Mouse (Mus musculus) brain, embryonic 18.5 days (tissue): ENCODE results near the gene Mapkbp1.

Source experiments
- DNase-seq: peaks from one replicate; pipeline ENCODE4 v3.0.0-alpha.2; 2012; ENCODE audit warnings: low read depth, low spot score

The Mapkbp1 gene

DNA sequence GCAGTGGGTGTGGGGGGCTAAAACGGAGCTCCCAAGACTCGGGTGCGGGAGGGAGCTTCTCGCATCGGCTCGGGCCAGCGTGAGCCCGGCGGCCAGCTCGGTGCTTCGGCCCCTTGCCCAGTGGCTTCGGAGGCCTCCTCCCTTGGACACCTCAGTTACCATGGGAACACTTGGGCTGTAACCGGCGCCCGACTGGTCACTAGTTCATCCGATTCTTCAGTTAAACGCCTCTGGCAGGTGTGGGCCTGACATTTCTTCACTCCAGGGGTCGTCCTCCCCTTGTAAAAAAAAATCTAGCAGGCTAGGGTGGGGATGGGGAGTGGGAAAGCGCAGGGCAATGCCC lies at the start of gene Mapkbp1:
Gene Mapkbp1, plus strand, starts transcription at position 163 of the 343 bp plus-strand sequence.
- DNase-seq, result no peak

DNA sequence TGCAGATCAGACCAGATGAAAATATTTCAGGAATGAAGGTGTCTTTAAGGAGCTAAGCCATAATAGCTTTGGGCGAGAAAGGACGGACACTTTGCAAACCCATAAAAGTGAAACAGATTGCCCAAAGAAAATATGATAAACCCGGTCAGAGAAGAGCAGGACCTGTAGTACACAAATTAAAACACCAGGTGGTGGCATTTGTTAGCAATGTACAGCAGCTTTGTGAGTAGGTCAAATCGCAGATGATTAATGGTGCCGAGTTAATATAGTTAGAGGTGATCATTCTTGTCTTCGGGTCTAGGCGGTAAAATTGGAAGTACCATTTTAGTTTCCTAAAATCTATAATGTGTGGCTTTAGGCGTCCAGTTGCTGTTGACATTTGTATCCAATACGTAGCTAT lies 1.9 kb upstream of the Mapkbp1 start:
- no peak for DNase-seq

DNA sequence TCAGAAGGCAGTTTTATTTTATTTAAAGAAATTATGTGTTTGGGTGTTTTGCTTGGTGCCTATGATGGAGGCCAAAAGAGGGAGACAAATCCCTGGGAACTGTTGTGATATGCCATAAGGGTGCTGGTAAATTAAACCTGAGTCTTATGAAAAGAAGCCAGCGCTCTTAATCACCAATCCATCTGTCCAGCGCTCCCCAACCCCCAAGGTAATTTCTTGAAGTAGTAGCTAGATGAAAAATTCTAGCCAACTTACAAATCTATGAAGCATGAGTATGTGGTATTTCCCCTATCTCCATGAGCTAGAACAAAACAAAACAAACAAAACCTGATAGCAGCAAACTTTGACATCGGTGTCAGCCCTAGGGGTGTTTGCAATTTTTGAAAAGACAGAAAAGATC lies 1.2 kb upstream of the Mapkbp1 start:
- no peak for DNase-seq

DNA sequence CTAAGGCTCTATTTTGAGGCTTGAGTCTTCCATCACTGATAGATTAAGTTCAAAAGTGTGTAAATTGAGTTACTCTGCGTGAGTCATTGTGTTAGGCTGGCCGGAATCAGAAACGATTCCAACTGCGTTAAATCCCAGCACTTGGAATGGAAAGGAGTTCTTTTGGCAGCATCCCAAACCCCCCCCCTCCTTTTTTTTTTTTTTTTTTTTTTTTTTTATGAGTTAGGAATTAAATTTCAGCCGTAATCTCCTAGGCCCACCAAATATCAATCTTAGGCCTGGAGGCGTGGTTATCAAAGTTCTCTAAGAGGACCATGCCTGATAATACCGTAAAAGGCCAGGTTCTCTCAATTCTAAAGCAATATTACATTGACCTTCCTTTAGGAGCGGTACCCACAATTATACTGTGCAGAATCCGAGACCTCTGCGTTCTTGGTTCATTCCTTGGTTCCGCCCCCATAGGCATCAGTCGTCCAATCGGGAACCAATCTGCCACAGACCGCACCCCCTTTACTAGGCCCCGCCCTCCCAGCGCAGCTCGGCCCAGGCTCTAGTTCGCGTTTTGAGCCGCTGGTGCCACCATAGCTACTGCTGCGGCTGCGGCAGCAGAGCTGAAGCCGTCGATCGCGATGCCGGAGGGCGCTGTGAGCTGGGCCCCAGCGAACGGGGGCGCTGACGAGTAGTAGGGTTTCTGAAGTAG lies 512 bp upstream of the Mapkbp1 start:
- DNase-seq, result peak; percentile 89

DNA sequence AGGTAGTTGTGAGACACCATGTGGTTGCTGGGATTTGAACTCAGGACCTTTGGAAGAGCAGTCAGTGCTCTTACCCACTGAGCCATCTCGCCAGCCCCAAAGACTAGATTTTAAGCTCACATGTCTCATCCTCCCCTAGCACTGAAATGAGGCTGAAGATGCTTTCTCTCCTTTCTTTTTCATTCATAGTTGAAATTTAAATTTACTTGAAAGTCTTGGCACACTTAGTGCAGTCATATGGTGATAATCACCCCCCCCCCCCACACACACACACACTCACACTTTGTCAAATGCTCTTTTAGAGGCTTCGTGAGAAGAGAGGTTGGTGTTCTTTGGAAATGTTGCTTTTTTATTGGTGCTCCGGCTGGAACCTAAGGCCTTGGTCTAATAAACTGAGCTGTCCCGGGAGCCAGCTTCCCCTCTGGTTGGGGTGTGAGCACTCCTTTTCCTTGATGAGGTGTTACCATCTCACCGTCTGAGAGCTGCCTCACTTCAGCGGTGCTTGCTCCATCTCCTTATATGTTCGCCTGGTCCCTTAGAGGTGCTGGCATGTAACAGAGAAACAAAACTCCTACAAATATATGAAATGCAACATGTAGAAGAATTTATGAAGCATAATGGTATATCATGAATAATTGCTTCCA lies 8.0 kb downstream of the Mapkbp1 start:
- DNase-seq, result no peak

- no peak for DNase-seq
Measured at GRCm38 (mm10) chr2:119981631-119982030, 9.1 kb downstream of the Mapkbp1 start.

- DNase-seq, result no peak
Measured at GRCm38 (mm10) chr2:119985871-119986270, 13.4 kb downstream of the Mapkbp1 start.

GRCm38 (mm10) chr2:119986369-119986768 lies 13.9 kb downstream of the Mapkbp1 start:
- DNase-seq, result no peak

GRCm38 (mm10) chr2:119987441-119987840 lies 14.9 kb downstream of the Mapkbp1 start:
- no peak for DNase-seq

- DNase-seq, result no peak
Measured at GRCm38 (mm10) chr2:119988952-119989351, 16.5 kb downstream of the Mapkbp1 start.

DNA sequence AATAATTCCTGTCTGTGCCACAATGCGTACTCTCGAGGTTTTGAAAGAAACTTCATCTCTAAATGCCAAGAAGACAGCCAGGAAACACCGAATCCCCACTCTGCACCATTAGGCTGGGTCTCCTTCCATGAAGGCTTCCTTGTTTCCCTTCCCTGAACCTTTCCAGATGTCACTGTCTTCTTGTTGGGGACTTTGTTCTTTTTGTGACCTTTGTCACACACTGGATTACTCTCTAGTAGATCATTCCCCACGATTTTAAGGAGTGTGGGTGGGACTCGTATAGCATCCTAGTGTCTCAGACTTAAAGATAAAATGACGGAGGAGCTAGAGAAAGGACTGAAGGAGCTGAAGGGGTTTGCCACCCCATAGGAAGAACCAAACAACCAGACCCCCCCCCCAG lies 18.4 kb downstream of the Mapkbp1 start:
- DNase-seq, result no peak

- DNase-seq, result no peak
Measured at GRCm38 (mm10) chr2:119992349-119992748, 19.9 kb downstream of the Mapkbp1 start.

GRCm38 (mm10) chr2:119993515-119993914 lies 21.0 kb downstream of the Mapkbp1 start:
- DNase-seq, result no peak

GRCm38 (mm10) chr2:119994839-119995238 lies 22.3 kb downstream of the Mapkbp1 start:
- no peak for DNase-seq

GRCm38 (mm10) chr2:119995391-119996281 lies 23.1 kb downstream of the Mapkbp1 start:
- DNase-seq, result no peak

DNA sequence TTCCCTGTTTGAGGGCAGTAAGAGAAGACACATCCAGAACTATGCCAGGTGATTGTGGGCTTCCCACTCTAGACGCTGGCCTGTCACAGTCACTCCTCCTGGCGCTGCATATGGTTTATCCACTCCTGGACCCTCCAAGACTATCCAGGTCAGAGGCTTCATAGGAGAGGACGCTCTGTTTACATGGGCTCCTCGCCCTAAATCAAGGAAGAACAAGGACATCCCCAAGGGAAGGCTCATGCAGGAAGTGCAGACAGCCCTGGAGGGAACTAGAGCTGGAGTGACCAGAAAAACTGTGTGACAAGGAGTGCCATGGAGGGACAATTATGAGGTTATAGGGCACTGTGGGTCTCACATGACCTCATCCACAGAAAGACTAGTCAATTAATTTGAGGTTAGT lies 24.9 kb downstream of the Mapkbp1 start:
- DNase-seq, result no peak

DNA sequence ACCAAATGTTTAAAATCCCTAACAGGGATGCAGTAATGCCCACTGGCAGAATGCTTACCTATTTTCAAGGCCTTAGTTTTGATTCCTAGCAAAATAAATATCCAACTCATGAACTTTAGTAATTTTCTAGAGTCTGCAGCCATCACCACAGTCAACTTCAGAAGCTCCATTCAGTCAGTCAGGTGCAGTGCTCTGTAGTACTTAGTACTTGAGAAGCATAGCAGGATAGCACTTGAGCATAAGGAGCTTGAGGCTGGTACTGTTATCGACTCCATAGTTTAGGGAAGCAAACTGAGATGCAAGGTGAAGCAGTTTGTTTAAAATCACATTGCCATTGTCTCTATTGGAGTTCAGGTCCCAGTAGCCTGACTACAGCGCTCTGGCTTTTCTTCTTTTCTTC lies 27.2 kb downstream of the Mapkbp1 start:
- no peak for DNase-seq

DNA sequence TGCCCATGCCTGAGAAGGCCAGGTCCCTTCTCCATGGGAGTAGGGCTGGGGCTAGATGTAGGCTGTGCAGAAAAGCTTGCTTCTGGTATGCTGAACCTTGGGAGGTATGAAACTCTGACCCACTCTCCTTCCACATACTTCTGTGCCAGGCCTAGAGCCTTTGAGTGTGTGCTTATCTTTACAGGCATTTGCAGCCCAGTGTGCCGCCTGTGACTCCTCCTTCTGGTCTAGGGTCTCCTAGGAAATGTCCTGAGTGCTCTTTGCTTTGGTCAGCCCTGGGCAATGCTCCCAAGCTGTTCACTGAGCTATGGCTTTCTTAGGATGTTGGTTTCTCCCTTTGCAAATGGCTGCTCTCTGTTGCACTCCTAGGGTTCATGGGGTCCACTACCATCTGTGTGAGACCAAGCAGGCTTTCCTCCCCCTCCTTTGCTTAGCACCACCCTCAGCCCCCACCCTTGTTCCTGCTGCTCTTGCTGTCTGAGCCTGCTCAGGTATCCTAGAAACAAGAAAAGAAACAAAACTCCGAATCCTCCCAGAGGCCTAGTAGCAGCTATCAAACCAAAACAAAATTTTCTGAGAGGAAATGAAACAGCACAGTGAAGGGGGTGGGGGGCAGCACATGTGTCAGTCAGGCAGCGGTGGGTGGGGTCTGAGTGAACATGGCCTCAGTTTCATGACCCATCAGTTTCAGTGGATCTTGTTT lies 28.5 kb downstream of the Mapkbp1 start:
- DNase-seq, result no peak

GRCm38 (mm10) chr2:120001956-120002355 lies 29.5 kb downstream of the Mapkbp1 start:
- DNase-seq, result no peak

- no peak for DNase-seq
Measured at GRCm38 (mm10) chr2:120003970-120004369, 31.5 kb downstream of the Mapkbp1 start.

DNA sequence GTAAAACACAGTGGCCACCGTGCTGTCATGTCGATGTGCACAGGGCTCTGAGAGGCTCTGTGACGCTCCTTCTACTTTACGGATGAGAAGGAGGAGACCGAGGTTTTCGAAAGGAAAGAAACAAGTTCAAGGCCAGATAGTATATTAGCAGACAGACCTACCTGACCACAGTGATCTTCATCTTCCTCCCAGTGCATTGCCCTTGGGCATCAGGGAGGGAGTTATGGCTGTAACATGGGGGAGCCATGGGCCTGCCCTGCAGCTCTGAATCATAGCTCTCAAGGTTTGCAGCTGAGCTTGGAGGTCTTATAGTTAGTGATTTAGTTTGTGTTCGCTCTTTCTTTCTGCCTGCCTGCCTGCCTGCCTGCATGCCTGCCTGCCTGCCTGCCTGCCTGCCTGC lies 34.2 kb downstream of the Mapkbp1 start:
- DNase-seq, result no peak

DNA sequence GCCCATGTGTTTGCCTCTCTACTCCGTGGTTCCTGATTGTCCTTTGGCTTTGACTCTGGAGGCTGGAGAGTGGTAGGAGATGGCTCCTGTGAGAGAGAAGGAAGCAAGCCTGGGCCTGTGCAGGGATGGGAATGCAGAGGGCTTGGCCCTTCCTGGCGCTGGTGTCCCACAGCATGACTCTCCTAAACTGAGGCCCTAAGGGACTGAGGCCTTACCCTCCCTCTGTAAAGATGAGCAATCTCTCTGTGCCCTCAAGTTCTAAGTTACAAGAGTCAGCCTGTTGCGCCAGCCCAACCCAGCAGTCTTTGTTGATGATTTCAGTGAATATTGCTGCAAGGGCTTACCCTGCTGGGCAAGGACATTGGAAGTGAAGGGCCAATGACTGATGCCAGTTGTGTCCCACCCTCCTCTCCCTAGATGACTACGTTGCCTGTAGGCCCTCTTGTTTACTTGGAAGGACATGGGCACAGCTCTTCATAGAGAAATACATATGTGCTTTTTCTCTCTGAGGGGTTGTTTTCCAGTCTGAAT lies 35.2 kb downstream of the Mapkbp1 start:
- no peak for DNase-seq
